Mouse (Mus musculus) MEL (cell line): ENCODE data around the gene Hist2h2aa1.

Experiments
- CTCF ChIP-seq, 3 experiments: IDR thresholded peaks in 2 of 3; conservative IDR thresholded peaks in 1 of 3; 2 replicates each; pipeline ENCODE4 v1.5.1; 2011 to 2012; ENCODE audit warnings: low read length in 3 of 3, low read depth in 2 of 3, mild to moderate bottlenecking in 2 of 3, improper control_type of control experiment in 1 of 3, inconsistent platforms in 1 of 3, mixed read lengths in 1 of 3, moderate library complexity in 1 of 3; ENCODE audit not compliant: control insufficient read depth in 1 of 3, insufficient read depth in 1 of 3, poor library complexity in 1 of 3, severe bottlenecking in 1 of 3
- MAX ChIP-seq: IDR thresholded peaks from 2 replicates; pipeline ENCODE4 v1.6.1; 2011; ENCODE audit warnings: low read length, improper control_type of control experiment
- POLR2A ChIP-seq, 2 experiments: IDR thresholded peaks; 2 replicates each; pipeline ENCODE4 v1.6.1; 2011 to 2012; ENCODE audit warnings: low read length in 2 of 2, mild to moderate bottlenecking in 2 of 2, control low read depth in 1 of 2, improper control_type of control experiment in 1 of 2, low read depth in 1 of 2, moderate library complexity in 1 of 2; ENCODE audit not compliant: control insufficient read depth in 1 of 2, insufficient read depth in 1 of 2, poor library complexity in 1 of 2
- TCF12 ChIP-seq: IDR thresholded peaks from 2 replicates; pipeline ENCODE4 v1.6.1; 2014; ENCODE audit warnings: low read depth, mild to moderate bottlenecking, inconsistent platforms, low read length, improper control_type of control experiment, moderate library complexity
- ZNF384 ChIP-seq: IDR thresholded peaks from 2 replicates; pipeline ENCODE4 v1.6.1; 2012; ENCODE audit warnings: low read depth, mild to moderate bottlenecking, inconsistent platforms, low read length, improper control_type of control experiment

DNA sequence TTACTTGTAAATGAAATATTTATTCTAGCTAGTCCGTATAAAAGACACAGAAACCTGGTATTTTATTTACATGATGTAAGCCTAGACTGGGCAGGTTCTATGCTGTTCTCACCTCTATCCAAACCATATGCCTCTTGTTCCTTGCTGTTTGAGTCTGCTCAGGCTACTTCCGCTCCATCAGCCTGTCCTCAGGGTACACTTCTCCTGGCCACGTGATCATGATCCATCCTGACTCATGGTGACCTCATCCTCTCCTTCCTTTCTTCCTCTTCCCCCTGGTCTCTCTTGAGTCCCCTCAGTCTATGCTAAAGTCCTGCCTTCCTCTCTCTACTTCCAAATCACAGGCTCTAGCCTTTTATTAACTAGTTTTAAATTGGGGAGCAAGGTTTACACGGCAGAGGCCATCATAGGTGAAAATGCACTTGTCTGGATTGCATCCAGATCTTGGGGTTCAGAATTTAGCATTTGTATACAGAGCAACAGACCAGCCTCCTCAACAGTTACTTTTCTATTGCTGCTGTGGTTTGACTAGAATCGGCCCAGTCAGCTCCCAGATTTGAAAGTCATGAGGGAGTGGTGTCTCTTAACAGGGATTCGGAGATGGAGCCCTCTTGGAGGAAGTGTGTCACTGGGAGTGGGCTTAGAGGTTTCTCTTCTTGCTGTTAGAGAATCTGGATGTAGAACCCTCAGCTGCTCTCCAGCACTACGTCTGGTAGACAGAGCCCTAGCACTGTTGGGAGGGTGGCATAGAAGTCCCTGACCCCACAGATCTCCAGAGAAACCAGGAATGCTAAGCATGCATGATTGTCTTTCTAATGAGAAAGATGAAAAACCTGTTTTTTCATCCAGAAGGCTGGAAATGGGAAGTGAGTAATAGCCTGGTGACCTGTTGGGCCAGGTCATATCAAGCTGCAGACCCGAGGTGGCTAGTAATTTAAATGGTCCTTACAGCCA is 18.3 kb upstream of the Hist2h2aa1 start:
- TF ChIP-seq ZNF384, result no peak
- no peak for TF ChIP-seq TCF12
- no peak for TF ChIP-seq MAX
- no peak for TF ChIP-seq CTCF (IDR thresholded peaks at IDR 0.05 in 2 of 3, conservative IDR thresholded peaks at IDR 0.05 in 1 of 3; ENCODE audit: control insufficient read depth in 1 of 3, insufficient read depth in 1 of 3, low read depth in 2 of 3, low read length in 3 of 3, poor library complexity in 1 of 3, severe bottlenecking in 1 of 3)
- no peak for TF ChIP-seq POLR2A (IDR thresholded peaks at IDR 0.05; ENCODE audit: control insufficient read depth in 1 of 2, insufficient read depth in 1 of 2, low read depth in 1 of 2, low read length in 2 of 2, poor library complexity in 1 of 2)
